10 mouse cellular contexts compared by ENCODE assay signal in genomic region chr2:173561851-173562442, GRCm38 (mm10). TPM values are rescaled to one million over a fixed set of nuclear protein-coding genes. Genes with fewer than 3 reads are reported as not detected.
DNase-seq lines count a peak whose midpoint lies in the region; ATAC-seq and TF ChIP-seq lines count a peak whose summit lies in the region.
"Had no signal": no experiment of that assay in that cellular context is flagged by ENCODE, and none has a peak within 500 bp of the region (broad histone marks: within the 10 kb centered on the region; RNA-seq: fewer than 3 reads in every experiment).

No protein-coding gene starts in this region.

- intact Hi-C loops in gastrocnemius, postnatal 36 days (cut with DNase I), result loop anchor here (1.0 to 2.0 kb wide), 2 partner anchors 376 to 455 kb away; no protein-coding TSS in a partner anchor

- H3K36me3 ChIP-seq in testis, adult 2 months (ENCODE audit: control insufficient read depth, insufficient read depth, low read length), result no peaks in the 10 kb centered on the region
- H3K36me3 ChIP-seq: embryonic facial prominence, embryonic 12.5 days had no signal

- ATAC-seq in common myeloid progenitor, adult 5-6 weeks (replicated peaks; ENCODE audit: low read depth, poor library complexity, severe bottlenecking), result peak; percentile 78

- TF ChIP-seq CTCF in testis, adult 2 months (IDR thresholded peaks at IDR 0.05; ENCODE audit: control insufficient read depth, insufficient read depth, insufficient replicate concordance, low read depth, low read length), result peak; percentile 62; the same call in 1 of the 2 replicates

- TF ChIP-seq POLR2A in testis, adult 2 months (IDR thresholded peaks at IDR 0.05; ENCODE audit: control insufficient read depth, low read depth, low read length), result no peak

- no peak overlapping the region for H3K4me3 ChIP-seq in testis, adult 2 months (ENCODE audit: control insufficient read depth, low read depth, low read length)
- H3K4me3 ChIP-seq: embryonic facial prominence, embryonic 12.5 days; myocyte had no signal

- peaks cover 2% of the 10 kb centered on the region; the same call in 1 of the 2 replicates for H3K4me1 ChIP-seq in testis, adult 2 months (ENCODE audit: control insufficient read depth, insufficient read depth, low read length)
- H3K4me1 ChIP-seq: embryonic facial prominence, embryonic 12.5 days had no signal

- no peak overlapping the region for H3K27ac ChIP-seq in testis, adult 2 months (ENCODE audit: control insufficient read depth, insufficient read depth, low read depth, low read length)
- H3K27ac ChIP-seq: embryonic facial prominence, embryonic 12.5 days had no signal

- H3K27me3 ChIP-seq in testis, adult 2 months (ENCODE audit: control insufficient read depth, insufficient read depth, low read length), result no peaks in the 10 kb centered on the region
- H3K27me3 ChIP-seq: embryonic facial prominence, embryonic 12.5 days had no signal

- no peak for DNase-seq in testis, postnatal 14 days (ENCODE audit: low spot score)
- DNase-seq in gastrocnemius, postnatal 36 days, result peak; percentile 33 to 44
- peak; percentile 87 to 91 for DNase-seq in layer of hippocampus, postnatal 10 days (ENCODE audit: low spot score in 2 of 2)
- DNase-seq in lung, postnatal 25 days (ENCODE audit: low spot score), result peak; percentile 35
- peak; percentile 54 for DNase-seq in retina, postnatal 7 days (ENCODE audit: low read depth, low spot score)
- DNase-seq in urinary bladder, postnatal 14 days (ENCODE audit: low spot score), result peak; percentile 71

RNA-seq across cellular contexts. Expression of gene Ankrd60, which starts 16.2 kb away (rescaled TPM):
- 462 and 467 TPM in 2 replicates for polyA plus RNA-seq in testis, adult 2 months (2012; rRNA removed)
- total RNA-seq in common myeloid progenitor, adult 5-6 weeks (2017), result not detected in 2 replicates
- total RNA-seq in gastrocnemius, postnatal 36 days (2021), result not detected
- total RNA-seq in layer of hippocampus, postnatal 10 days (2021), result not detected
- polyA plus RNA-seq: embryonic facial prominence, embryonic 12.5 days; myocyte had no signal

RNA-seq across cellular contexts. Expression of gene 1700021F07Rik, which starts 39.6 kb away (rescaled TPM):
- 263 and 305 TPM in 2 replicates for polyA plus RNA-seq in testis, adult 2 months (2012; rRNA removed)
- total RNA-seq in common myeloid progenitor, adult 5-6 weeks (2017), result not detected in 2 replicates
- not detected for total RNA-seq in gastrocnemius, postnatal 36 days (2021)
- not detected for total RNA-seq in layer of hippocampus, postnatal 10 days (2021)
- polyA plus RNA-seq: embryonic facial prominence, embryonic 12.5 days; myocyte had no signal
